Mouse (Mus musculus): ENCODE data around the gene Cib2. TPM values are rescaled to one million over a fixed set of nuclear protein-coding genes. Genes with fewer than 3 reads are reported as not detected.
A peak's percentile ranks its signal among the peaks of the same experiment; 100 is the strongest.

The Cib2 gene
- total RNA-seq, 2 experiments from 2014 or later: 53.1 to 56.9 TPM

- intact Hi-C loops (cut with DNase I): no loop called here
- DNase-seq: no peak
Measured at GRCm38 (mm10) chr9:54549433-54549832, 10.6 kb downstream of the Cib2 start.

DNA sequence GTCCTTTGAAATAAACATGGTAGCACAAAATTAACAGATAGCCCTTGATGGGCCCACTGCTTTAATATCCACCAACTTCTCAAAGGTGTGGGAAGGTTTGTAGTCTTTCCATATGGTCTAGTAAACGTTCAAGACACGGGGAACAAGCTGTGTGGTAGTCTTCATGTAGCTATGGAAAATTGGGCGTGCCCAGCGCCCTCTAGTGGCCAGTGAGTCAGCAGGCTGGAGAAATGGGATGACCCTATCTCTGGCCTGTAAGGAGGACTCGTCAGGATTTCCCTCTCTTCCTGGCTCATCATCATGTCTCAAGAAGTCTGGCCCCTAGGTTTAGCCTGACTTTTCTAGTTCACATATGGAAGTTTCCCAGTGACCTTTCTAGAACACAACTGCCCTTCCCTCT is 12.5 kb downstream of the Cib2 start:
- intact Hi-C loops (cut with DNase I): no loop called here
- peak; percentile 76 for DNase-seq

GRCm38 (mm10) chr9:54544954-54545315 is 15.1 kb downstream of the Cib2 start:
- DNase-seq: no peak
- intact Hi-C loops (cut with DNase I): no loop called here

DNA sequence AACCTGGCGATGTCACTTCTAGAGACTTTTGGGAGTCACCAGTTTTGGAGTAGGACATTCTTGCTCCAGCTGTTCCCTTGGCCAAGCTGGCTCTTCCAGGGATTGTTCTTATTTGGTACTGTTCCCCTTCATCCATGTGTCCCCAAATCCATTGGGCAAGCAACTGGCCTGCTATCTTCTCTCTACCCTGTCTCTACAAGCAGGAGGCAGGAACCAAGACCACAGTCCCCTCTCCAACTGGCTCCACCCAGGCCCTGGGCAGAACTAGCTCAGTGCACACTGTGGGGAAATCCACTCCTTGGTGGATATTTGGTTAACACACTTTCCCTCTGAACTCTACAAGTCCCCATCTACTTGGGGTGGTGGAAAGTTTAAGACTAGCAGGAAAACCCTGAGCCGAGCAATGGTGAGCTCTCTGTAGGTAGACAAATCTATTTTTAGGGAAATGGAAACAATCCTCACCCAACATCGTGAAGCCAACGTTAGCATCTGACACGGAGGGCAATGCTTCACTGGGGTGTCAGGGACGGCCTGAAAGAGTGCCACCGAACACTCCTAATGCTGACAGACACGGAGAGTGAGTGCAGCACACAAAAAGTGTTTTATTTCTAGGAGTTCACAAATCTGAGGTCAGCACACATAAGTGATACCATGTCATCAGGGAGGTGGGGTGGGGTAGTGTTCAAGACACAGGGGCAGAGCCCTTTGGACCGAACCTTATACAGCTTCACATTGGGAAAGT is 15.6 kb downstream of the Cib2 start:
- DNase-seq: no peak
- intact Hi-C loops (cut with DNase I): no loop called here

DNA sequence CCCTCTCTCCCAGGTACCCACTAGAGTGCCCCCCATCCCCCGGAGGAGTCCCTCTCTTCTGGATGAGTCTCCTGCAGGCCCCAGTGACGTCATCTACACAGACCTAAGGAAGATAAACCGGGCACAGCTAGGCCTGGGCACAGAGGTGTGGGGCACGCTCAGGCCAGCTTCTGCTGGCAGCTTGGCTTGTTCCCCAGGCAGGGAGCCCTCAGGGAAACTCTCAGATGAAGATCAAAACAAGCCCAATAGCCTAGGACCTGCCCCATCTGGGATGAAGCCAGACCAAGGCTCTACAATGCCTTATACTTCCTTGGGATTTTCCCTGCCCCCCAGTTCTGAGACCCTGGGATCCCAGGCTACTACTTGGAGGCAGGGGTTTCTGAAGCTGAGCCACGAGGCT is 19.2 kb downstream of the Cib2 start:
- intact Hi-C loops (cut with DNase I): no loop called here
- no peak for DNase-seq

GRCm38 (mm10) chr9:54538684-54539083 is 21.3 kb downstream of the Cib2 start, which contains the start of gene Sh2d7:
Sh2d7 (plus strand) TSS chr9:54538984.
- intact Hi-C loops (cut with DNase I): no loop called here
- no peak for DNase-seq

DNA sequence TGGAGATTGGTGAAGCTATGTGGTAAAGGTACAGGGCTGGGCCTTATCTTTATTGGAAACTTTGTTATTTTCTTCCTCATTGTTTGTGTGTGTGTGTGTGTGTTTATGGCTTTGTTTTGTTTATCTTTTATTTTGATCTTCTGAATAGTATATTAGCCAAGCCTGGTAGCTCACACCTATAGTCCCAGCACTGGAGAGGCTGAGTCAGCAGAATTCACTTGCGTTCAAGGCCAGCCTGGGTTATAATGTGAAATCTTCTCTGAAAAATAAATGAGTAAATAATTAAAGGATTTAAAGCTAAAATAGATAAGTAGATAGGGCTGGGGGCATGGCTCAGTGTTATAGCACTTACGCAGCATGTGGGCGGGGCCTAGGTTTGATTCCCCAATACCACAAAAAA is 21.8 kb downstream of the Cib2 start:
- DNase-seq: no peak
- intact Hi-C loops (cut with DNase I): no loop called here

- intact Hi-C loops (cut with DNase I): no loop called here
- DNase-seq: no peak
Measured at GRCm38 (mm10) chr9:54537480-54537879, 22.5 kb downstream of the Cib2 start.

GRCm38 (mm10) chr9:54537030-54537429 is 23.0 kb downstream of the Cib2 start:
- peak; percentile 40 for DNase-seq

DNA sequence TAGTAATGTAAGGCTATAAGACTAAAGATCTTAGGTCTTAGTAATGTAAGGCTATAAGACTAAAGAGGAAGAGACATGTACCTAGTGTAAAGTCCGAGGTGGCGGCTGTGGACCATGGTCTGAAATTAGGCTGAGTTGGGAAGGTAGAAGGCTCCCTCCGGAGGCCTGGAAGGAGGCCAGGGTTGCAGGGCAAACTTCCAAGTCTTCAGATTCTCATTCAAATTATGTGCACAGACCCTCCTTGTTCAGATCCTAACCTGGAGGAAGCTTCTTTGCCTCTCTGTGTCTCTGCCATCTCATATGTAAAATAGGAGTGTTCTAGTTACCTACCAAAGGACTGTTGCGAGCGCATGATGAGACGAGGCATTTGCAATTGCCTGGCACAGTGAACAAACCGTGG is 23.8 kb downstream of the Cib2 start:
- intact Hi-C loops (cut with DNase I): no loop called here
- peak; percentile 69 for DNase-seq

More at GRCm38 (mm10) chr9:54537030-54537429, 23.0 kb downstream of the Cib2 start:
- intact Hi-C loops (cut with DNase I): no loop called here

- peak; percentile 96 for DNase-seq
Measured at GRCm38 (mm10) chr9:54533975-54534374, 26.0 kb downstream of the Cib2 start.

GRCm38 (mm10) chr9:54532926-54533325 is 27.1 kb downstream of the Cib2 start:
- peak; percentile 49 for DNase-seq
- intact Hi-C loops (cut with DNase I): no loop called here

More at GRCm38 (mm10) chr9:54533975-54534374, 26.0 kb downstream of the Cib2 start:
- intact Hi-C loops (cut with DNase I): no loop called here

DNA sequence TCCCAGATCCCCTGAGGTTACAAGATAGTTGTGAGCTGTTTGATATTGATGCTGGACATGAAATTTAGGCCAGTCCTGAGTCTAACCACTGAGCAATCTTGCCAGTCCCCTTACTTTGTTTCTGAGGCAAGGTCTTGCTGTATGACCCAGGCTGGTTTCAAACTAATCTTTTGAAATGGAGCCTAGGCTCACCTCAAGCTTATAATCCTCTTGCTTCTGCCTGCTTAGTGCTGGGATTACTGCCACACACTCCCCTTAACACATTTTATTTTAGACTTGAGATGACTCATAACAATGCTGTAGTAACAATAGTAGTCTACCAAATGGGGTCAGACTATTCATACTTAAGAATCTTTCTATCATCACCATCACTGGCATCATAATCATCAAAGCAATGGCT is 28.6 kb downstream of the Cib2 start:
- DNase-seq: no peak
- intact Hi-C loops (cut with DNase I): no loop called here

DNA sequence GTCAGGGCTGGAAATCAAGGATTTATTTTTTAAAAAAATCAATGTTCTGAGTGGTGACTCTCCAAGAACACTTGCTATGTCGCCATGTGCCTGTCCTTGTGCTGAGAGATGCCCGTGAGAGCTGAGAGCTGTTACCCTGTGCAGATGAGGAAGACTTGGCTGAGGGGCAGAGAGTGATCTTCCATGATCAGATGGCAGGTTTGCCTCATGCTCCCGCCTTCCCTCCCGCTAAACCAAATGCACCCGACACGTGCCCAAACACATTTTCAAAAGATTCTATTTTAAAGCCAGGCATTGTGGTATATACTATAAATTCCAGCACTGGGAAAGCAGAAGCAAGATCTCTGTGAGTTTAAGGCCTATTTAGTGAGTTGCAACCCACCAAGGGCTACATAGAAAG is 29.2 kb downstream of the Cib2 start:
- no peak for DNase-seq
- intact Hi-C loops (cut with DNase I): no loop called here

GRCm38 (mm10) chr9:54529950-54530349 is 30.1 kb downstream of the Cib2 start:
- intact Hi-C loops (cut with DNase I): no loop called here
- no peak for DNase-seq

GRCm38 (mm10) chr9:54527694-54528093 is 32.3 kb downstream of the Cib2 start:
- no peak for DNase-seq
- intact Hi-C loops (cut with DNase I): no loop called here

- intact Hi-C loops (cut with DNase I): no loop called here
- DNase-seq: no peak
Measured at GRCm38 (mm10) chr9:54520286-54520685, 39.7 kb downstream of the Cib2 start.

DNA sequence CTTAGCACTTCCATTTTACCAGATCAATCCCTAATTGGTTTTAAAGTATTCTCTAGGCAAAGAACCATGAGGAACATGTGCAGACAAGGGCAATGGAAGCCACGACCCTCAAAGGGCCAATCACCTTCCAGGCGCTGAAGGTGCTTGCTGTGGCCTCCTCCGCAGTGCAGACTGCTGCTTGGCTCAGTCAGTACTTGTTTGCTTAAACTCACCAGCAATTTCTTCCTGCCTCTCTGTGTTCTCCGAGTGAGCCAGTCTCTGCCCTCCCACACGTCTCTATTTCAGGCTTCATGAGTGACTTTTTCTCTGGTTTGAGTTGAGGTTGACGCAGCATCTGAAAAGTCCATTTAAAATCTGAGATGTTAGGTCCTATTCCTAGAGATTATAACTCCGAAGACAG is 41.1 kb downstream of the Cib2 start:
- DNase-seq: no peak
- intact Hi-C loops (cut with DNase I): no loop called here

DNA sequence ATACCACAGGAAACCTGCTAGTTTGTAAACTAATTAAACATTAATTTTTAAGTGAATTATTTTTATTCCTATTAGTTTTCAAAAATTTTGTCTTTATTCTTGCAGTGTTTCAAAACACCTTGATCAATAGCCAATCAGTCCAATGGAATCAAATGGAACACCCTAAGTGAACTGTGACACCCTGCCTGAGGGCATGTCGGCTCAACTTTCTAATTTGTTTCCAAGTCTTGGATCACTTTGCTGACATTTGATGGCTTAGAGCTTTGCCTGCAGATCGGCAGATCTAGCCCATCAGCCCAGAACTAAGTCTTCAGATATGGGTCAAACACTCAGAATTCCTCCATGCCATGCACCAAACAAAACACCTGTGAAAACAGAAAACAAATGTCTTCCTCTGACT is 44.0 kb downstream of the Cib2 start:
- intact Hi-C loops (cut with DNase I): no loop called here
- DNase-seq: no peak

- intact Hi-C loops (cut with DNase I): no loop called here
- DNase-seq: no peak
Measured at GRCm38 (mm10) chr9:54502873-54503272, 57.1 kb downstream of the Cib2 start.

DNA sequence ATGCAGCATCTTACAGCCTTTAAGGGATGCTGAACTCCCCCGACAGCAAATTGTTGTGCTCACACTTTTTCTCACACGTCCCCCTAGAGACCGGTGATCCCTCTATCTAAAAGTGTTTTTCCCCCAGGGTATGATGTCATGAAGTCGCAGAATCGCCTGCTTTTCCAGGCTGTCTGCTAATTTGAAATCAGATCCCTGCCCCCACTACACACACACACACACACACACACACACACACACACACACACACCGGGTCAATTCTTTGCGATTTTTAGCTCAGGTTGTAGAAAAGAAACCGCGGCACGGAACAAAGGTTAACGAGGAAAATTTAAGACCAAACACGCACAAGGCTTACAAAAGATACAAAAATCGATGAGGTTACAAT is 57.9 kb downstream of the Cib2 start:
- no peak for DNase-seq
- intact Hi-C loops (cut with DNase I): no loop called here

DNA sequence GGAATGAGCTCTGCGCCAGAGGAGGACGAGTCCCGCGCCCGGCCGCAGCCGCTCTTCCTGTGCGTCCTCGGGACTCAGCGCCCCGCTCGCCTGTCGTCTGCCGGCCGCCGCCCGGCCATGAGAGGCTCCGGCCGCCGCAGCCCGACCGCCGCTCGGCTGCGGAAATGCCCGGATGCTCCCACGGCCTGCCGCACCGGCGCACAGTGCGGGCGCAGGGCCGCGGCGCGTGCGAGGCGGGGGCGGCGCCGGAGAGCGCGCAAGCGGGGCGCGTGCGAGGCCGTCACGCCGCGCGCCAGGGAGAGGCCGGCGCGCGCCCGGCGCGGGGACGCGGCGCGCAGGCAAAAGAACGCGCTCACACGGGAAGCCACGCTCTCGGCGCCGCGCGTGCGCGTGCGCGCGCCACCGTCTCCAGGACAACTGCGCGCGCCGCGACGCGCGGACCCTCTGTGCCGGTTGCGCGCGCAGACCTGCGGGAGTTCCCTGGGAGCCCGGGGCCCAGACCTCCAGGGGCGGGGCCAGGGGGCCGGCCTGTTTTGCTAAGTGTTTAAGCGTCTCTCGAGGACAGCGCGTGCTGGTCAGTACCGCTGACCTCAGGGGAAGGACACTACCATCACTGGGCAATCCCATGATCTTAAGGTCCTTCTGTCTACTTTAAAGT is 58.4 kb downstream of the Cib2 start, which contains the start of gene Dmxl2:
Dmxl2 (minus strand) TSS at position 174 of the 658 bp plus-strand sequence.
- peak; percentile 95 for DNase-seq
- intact Hi-C loops (cut with DNase I): no loop called here

Measured in left cerebral cortex, postnatal 4 days (tissue).